Mouse (Mus musculus): ENCODE measurements around the gene Zfp385a. TPM values are rescaled to one million over a fixed set of nuclear protein-coding genes. Genes with fewer than 3 reads are reported as not detected.

Gene Zfp385a
- polyA plus RNA-seq, 1 experiment = 25.0 TPM

DNA sequence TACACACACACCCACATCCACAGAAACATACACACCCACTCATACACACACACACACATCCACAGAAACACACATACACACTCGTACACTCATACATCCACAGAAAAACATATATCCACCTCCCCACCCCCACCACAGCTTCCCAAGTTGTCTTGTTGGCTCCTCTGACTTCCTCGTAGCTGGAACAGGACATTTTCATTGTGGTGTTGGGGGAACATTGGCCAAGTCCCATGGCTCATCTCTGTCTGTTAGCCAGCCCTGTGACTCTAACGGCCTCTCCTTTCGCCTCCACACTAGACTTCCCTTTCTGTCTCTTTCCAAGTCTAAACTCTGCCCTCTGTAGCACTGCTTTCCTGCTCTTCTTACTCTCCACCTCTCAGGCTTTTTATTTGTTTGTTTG lies 17.9 kb upstream of the Zfp385a start:
- Histone ChIP-seq H3K4me3 (ENCODE audit: insufficient read depth, low read length) (no peak overlapping the region), H3K27ac (ENCODE audit: insufficient read depth, low read length) (peak overlapping the region; percentile 83), H3K4me1 (ENCODE audit: control insufficient read depth, insufficient read depth, low read length) (peaks cover 19% of the 10 kb centered on the region)
- TF ChIP-seq POLR2A (IDR thresholded peaks at IDR 0.05; ENCODE audit: low read depth, low read length) (0 out of 2 replicates have a peak, but pooled peaks have one; percentile 25), CTCF (IDR thresholded peaks at IDR 0.05; ENCODE audit: borderline replicate concordance, insufficient read depth, low read length) (no peak)

DNA sequence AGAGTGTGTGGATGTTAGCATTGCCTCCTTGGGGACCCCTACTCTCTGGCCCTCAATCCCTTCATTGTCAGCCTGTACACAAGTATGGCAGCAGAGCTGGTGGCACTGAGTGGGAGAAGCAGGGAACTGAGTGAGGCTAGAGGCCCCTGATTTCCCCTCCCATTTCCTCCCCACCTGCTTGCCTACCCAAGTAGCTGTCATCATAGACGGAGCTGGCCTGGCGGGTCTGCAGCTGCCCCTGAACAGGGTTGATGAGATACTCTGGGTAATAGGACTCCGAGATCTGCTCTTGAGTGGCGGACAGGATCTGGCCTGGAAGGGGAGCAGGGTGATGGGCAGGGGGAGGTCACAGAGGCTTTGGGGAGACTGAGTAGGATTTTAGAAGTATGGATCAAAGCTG lies 16.2 kb upstream of the Zfp385a start:
- TF ChIP-seq CTCF (IDR thresholded peaks at IDR 0.05; ENCODE audit: borderline replicate concordance, insufficient read depth, low read length) = no peak
- no peak for TF ChIP-seq POLR2A (IDR thresholded peaks at IDR 0.05; ENCODE audit: low read depth, low read length)
- H3K4me3 ChIP-seq (ENCODE audit: insufficient read depth, low read length) = no peak overlapping the region
- H3K27ac ChIP-seq (ENCODE audit: insufficient read depth, low read length) = no peak overlapping the region
- H3K4me1 ChIP-seq (ENCODE audit: control insufficient read depth, insufficient read depth, low read length) = peaks cover 19% of the 10 kb centered on the region

- Histone ChIP-seq H3K27ac (ENCODE audit: insufficient read depth, low read length) (no peak overlapping the region), H3K4me1 (ENCODE audit: control insufficient read depth, insufficient read depth, low read length) (peaks cover 19% of the 10 kb centered on the region), H3K4me3 (ENCODE audit: insufficient read depth, low read length) (no peak overlapping the region)
- TF ChIP-seq CTCF (IDR thresholded peaks at IDR 0.05; ENCODE audit: borderline replicate concordance, insufficient read depth, low read length) (no peak), POLR2A (IDR thresholded peaks at IDR 0.05; ENCODE audit: low read depth, low read length) (no peak)
These were observed 15.5 kb upstream of the Zfp385a start for GRCm38 (mm10) chr15:103355420-103355819.

GRCm38 (mm10) chr15:103354690-103355089 lies 14.8 kb upstream of the Zfp385a start:
- Histone ChIP-seq H3K4me1 (ENCODE audit: control insufficient read depth, insufficient read depth, low read length) (peaks cover 15% of the 10 kb centered on the region), H3K27ac (ENCODE audit: insufficient read depth, low read length) (no peak overlapping the region), H3K4me3 (ENCODE audit: insufficient read depth, low read length) (no peak overlapping the region)
- TF ChIP-seq POLR2A (IDR thresholded peaks at IDR 0.05; ENCODE audit: low read depth, low read length) = no peak
- no peak for TF ChIP-seq CTCF (IDR thresholded peaks at IDR 0.05; ENCODE audit: borderline replicate concordance, insufficient read depth, low read length)

DNA sequence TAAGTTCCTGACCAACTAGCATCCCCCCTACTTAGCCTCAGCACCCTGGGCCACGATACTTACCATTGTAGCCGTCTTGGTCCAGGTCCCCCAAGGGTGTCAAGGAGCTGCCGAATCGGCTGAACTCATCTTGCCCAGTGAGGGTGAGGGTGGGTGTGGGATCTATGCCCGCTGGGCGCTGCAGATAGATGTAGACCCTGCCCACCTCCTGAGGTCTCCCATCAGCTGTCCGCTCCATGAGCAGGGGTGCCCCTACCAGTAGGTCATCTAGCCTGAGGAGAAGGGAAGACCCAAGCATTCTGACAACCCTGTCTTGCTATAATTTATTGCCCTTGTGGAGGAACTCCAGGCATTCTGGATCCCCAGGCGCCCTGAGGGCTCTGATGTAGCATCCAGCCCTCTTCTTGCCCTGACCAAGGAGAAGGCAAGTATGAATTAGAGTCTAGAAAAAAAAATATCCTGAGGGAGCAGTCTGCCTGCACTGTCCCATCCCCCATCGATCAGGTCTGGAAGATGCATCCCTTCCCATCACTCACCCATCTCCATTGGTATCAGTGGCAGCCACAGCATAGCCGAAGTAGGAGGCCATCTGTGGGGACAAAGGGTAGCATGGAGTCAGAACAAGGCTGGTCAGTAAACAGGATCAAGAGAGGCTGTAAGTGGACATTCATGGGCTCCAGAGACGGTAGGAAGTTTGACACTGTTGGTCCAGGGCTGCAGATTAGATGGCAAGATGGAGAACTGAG lies 13.8 kb upstream of the Zfp385a start:
- H3K4me3 ChIP-seq (ENCODE audit: insufficient read depth, low read length) = no peak overlapping the region
- TF ChIP-seq CTCF (IDR thresholded peaks at IDR 0.05; ENCODE audit: borderline replicate concordance, insufficient read depth, low read length) (no peak), POLR2A (IDR thresholded peaks at IDR 0.05; ENCODE audit: low read depth, low read length) (no peak)
- H3K27ac ChIP-seq (ENCODE audit: insufficient read depth, low read length) = no peak overlapping the region
- H3K4me1 ChIP-seq (ENCODE audit: control insufficient read depth, insufficient read depth, low read length) = peaks cover 8% of the 10 kb centered on the region

- Histone ChIP-seq H3K4me3 (ENCODE audit: insufficient read depth, low read length) (no peak overlapping the region), H3K27ac (ENCODE audit: insufficient read depth, low read length) (no peak overlapping the region), H3K4me1 (ENCODE audit: control insufficient read depth, insufficient read depth, low read length) (peaks cover 2% of the 10 kb centered on the region; the same call in 1 of the 2 replicates)
- TF ChIP-seq POLR2A (IDR thresholded peaks at IDR 0.05; ENCODE audit: low read depth, low read length) = no peak
- TF ChIP-seq CTCF (IDR thresholded peaks at IDR 0.05; ENCODE audit: borderline replicate concordance, insufficient read depth, low read length) = peak; percentile 54; the same call in 1 of the 2 replicates
These were observed 13.0 kb upstream of the Zfp385a start for GRCm38 (mm10) chr15:103352856-103353255.

DNA sequence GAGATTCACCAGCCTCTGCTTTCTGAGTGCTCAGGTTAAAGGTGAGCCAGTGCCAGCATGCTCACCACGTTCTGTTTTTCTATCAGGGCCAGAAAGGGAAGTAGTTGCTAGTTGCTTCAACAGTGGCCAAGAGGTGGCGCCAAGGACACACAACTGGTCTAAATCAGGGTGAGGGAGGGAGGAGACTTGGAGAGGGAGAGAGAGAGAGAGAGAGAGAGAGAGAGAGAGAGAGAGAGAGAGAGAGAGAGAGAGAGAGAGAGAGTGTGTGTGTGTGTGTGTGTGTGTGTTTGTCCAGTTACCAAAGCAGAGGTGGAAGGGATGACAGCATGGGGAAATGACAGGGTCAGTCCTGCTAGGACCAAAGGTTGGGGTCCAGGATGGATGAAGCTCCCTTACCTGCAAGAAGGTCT lies 7.4 kb upstream of the Zfp385a start:
- TF ChIP-seq POLR2A (IDR thresholded peaks at IDR 0.05; ENCODE audit: low read depth, low read length) (no peak), CTCF (IDR thresholded peaks at IDR 0.05; ENCODE audit: borderline replicate concordance, insufficient read depth, low read length) (peak; percentile 71; the same call in 1 of the 2 replicates)
- Histone ChIP-seq H3K27ac (ENCODE audit: insufficient read depth, low read length) (no peak overlapping the region), H3K4me1 (ENCODE audit: control insufficient read depth, insufficient read depth, low read length) (no peaks in the 10 kb centered on the region), H3K4me3 (ENCODE audit: insufficient read depth, low read length) (no peak overlapping the region)

GRCm38 (mm10) chr15:103345789-103346188 lies 5.9 kb upstream of the Zfp385a start:
- Histone ChIP-seq H3K4me3 (ENCODE audit: insufficient read depth, low read length) (no peak overlapping the region), H3K4me1 (ENCODE audit: control insufficient read depth, insufficient read depth, low read length) (no peaks in the 10 kb centered on the region), H3K27ac (ENCODE audit: insufficient read depth, low read length) (no peak overlapping the region)
- TF ChIP-seq POLR2A (IDR thresholded peaks at IDR 0.05; ENCODE audit: low read depth, low read length) (no peak), CTCF (IDR thresholded peaks at IDR 0.05; ENCODE audit: borderline replicate concordance, insufficient read depth, low read length) (no peak)

GRCm38 (mm10) chr15:103343556-103343955 lies 3.7 kb upstream of the Zfp385a start:
- TF ChIP-seq CTCF (IDR thresholded peaks at IDR 0.05; ENCODE audit: borderline replicate concordance, insufficient read depth, low read length) (no peak), POLR2A (IDR thresholded peaks at IDR 0.05; ENCODE audit: low read depth, low read length) (no peak)
- no peak overlapping the region for H3K27ac ChIP-seq (ENCODE audit: insufficient read depth, low read length)
- H3K4me1 ChIP-seq (ENCODE audit: control insufficient read depth, insufficient read depth, low read length) = 0 out of 2 replicates have a peak, but pooled peaks cover 6% of the 10 kb centered on the region
- H3K4me3 ChIP-seq (ENCODE audit: insufficient read depth, low read length) = no peak overlapping the region

GRCm38 (mm10) chr15:103343008-103343407 lies 3.1 kb upstream of the Zfp385a start:
- Histone ChIP-seq H3K27ac (ENCODE audit: insufficient read depth, low read length) (no peak overlapping the region), H3K4me1 (ENCODE audit: control insufficient read depth, insufficient read depth, low read length) (0 out of 2 replicates have a peak, but pooled peaks cover 6% of the 10 kb centered on the region), H3K4me3 (ENCODE audit: insufficient read depth, low read length) (no peak overlapping the region)
- TF ChIP-seq CTCF (IDR thresholded peaks at IDR 0.05; ENCODE audit: borderline replicate concordance, insufficient read depth, low read length) (no peak), POLR2A (IDR thresholded peaks at IDR 0.05; ENCODE audit: low read depth, low read length) (no peak)

Data from embryonic fibroblast, embryonic 13.5 days (primary cell).